Mouse (Mus musculus) cerebellum, adult 18-20 months (tissue): ENCODE data around the gene Nkrf.
"Not testable (repeated sequence)": the region's sequence is repeated elsewhere in the genome, so short reads cannot be mapped to it uniquely, and the experiment has no call there.

Source experiments
- DNase-seq, 2 experiments: peaks; one replicate each; pipeline ENCODE4 v3.0.0; 2021

The Nkrf gene

DNA sequence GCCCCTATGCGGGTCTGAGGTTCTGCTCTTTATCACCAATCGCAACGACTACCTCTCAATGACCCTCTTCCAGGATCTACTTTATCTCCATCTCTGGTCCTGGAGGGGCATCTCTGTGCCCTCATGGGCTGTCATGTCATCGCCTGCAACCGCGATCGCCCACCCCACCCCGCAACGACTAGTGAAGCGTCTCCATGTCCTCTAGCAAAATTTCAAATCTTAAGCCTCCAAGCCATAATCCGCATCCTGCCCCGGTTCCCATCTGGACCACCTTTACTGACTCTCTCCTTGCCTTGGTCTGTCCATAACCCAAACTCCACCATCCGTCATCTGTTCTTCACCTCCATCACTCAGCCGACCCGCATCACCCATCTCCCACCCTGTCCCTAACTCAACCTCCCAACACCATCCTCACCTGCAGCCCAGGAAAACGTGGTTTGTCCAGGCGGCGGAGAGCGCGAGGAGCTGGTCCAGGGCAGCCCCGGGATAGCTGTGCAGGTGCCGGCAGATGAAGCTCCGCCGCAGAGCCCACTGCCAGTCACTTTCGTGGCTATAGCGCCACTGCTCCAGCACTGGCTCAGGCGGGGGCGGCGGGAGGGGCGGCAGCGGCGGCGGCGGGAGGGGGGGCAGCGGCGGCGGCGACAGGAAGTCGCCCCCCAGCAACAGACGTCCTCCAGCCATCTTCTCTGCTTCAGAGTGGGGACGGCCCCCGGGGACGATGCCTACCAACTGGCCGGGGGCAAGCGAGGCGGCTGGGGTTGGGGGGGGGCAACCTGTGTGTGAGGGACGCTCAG, at the start of gene Nkrf:
TSS of gene Nkrf (minus strand) at position 579 of the 794 bp plus-strand sequence.
- peak; percentile 39 to 56 for DNase-seq

DNA sequence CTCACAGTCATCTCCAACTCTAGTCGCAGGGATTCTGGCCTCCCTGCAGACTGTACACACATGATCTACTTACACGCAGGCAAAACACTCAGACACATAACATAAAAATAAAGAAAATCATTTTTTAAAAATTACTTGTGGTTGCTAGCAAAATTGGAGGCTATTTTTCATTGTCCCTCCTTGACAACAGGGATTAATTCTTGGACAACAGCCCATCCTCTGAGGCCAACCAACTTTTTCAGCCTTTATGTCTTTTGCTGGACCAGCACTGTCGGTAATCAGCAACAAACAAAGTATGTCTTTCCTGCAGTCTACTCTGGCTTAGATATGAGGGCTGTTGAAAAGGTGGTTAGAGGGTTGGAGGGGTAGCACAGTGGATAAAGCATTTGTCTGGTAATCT, 38.4 kb upstream of the Nkrf start:
- no peak for DNase-seq

DNA sequence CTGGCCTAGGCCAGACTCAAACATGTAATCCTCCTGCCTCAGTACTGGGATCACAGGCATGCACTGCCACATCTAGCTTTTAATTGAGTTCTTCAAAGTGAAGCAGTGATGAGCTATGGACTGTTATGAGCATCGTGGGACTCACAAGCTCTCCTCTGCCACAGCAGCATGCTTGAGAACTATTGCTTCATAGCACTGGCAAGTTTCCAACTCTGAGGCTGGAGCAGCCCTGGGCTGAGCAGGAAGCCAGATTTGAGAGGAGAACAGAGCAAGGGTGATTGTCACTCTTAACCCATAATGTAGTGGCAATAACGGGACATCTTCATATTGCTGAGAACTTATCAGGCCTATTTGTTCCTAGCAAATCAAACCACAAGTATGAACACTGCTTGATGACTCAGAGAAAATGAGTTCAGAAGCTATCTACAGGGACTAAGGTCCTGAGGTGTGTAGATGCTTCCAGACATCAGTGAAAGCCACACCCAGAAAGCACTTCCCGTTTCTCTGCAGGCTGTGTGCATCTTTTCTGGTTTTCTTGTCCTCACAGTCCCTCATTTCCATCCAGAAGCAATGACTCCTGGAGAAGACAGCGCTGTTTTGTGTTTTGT, 37.2 kb upstream of the Nkrf start:
- peak; percentile 36 to 42 for DNase-seq

DNA sequence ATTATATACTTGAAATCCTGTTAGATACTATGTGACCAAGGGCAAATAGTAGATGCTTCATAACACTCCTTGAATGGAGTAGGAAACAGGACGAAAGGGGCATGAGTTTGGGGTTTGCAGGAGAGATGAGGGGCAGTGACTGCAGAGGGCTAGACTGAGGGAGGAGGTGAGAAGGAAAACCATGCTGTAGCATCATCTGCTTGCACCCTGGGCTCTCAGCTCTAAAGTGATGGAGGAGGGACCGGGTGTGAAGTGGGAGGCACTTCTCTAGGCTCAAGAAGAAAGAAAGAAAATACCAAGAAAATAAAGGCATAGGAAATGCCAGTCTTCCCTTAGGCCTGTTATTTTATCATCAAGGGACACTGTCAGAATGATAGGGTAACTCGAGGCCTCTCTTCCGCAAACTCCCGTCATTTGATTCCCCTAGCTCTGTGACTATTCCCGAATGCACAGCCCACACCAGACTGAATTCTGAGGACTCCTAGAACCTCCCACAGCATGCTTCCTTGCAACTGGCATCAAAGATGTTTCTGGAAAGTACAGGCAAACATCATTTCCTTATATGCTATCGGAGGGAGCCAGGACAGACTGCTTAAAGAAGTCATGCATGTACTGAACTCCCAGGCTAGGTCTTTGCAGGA, 32.7 kb upstream of the Nkrf start:
- no peak for DNase-seq

DNA sequence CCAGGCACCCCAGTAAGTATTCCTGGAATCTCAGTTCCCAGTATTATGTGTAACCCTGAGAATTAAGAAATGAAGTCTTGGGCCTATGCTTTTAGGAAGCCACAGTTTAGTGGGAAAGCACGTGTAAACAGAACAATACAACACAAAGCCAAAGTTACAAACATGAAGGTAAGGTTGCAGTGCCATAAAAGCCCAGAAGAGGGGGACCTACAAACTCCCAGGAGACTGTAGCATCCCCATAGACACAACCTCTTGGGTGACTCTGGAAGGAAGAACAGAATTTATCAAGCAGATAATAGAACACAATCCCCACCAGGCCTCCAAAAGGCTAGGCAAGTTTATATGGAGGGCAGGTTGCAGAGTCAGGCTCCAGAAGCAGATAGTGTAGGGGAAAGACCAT, 27.9 kb upstream of the Nkrf start:
- no peak for DNase-seq

DNA sequence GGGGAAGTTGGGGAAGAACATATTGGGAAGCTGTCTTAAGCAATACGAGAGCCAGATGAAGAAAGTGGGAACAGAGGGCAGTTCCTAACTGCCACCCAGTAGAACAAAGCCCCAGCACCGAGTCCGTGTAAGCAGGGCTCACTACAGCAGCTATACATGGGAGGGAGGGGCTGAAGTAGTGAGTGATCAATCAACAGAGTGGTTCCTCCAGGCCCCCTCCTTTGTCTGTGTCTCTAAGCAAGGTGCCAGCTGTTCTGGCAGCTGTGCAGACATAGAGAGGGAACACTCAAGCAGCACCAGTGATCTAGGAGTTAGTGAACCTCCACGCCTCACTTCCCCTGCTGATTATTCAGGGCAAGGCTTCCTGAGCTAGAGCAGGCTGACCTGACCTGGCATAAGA, 27.0 kb upstream of the Nkrf start:
- DNase-seq, result no peak

DNA sequence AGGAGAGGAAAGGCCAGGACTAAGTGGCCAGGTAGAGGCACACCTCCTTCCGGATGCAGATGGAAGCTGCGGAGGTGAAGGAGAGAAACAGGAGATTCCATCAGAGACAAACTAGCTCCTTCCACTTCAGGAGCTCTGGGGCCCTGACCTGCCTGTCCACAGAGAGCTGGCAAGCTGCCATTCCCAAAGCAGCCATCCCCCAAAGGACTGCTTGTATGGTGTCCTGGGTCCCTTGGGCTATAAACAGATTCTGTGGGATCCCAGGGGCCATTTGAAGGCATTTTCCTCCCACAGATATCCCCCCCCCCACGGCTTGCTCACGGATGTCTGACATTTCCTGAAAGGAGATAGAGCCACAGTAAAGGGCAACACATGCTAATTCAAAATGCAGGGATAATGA, 26.1 kb upstream of the Nkrf start:
- DNase-seq, result no peak

DNA sequence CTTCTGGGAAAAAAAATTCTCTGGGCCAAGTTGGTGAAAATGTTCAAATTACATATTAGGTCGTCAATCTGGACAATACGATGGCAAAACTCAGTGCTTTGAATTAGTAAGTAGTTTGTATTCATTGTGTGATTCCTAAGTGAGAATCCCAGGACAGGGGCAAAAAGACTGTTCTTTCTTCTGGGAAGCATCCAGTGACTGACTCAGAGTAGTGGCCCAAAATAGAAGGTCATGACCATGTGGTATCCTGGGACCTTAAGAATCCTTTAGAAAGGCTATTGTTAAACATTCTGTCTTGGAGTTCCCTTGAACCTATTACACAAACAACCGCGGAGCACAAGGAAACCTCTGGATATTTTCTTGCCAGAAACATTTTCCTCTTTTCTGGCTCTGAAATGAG, 18.6 kb upstream of the Nkrf start:
- DNase-seq, result no peak

DNA sequence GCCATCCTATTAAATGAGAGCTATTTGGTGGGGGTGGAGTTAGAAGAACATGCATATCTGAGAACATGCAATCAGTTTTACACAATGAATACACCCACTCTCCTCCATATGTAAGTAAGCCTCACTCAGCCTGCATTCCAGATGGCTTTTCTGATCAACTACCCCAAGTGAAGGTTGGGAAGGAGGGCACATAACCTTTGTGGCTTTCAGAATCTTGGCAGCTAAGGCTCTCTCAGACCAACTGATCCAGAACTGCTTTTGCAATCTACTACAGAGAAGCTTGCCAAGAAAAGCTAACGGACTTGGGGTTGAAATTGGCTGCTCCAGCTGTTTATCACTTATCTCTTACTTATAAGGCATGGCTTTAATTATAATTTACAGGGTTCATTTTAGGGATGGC, 15.1 kb upstream of the Nkrf start:
- DNase-seq, result no peak

DNA sequence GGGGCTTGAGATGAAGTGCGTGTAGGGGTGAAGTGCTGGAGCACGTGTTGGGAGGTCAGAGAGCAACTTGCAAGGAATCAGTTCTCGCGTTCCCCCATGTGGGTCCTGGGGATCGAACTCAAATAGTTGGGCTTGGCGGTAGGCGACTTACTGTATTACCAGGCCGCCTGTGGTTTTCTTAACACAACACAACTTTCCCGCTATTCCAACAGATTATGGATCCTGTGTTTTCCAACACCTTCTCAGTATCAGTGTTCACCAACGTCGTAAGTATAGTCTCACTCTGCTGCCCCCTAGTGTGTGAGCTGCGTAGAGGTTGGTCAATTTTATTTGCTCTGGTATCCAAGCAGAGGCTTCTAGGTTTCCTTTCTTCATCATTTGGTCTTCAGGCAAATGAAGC, 8.6 kb upstream of the Nkrf start:
- peak; percentile 52 to 62 for DNase-seq

DNA sequence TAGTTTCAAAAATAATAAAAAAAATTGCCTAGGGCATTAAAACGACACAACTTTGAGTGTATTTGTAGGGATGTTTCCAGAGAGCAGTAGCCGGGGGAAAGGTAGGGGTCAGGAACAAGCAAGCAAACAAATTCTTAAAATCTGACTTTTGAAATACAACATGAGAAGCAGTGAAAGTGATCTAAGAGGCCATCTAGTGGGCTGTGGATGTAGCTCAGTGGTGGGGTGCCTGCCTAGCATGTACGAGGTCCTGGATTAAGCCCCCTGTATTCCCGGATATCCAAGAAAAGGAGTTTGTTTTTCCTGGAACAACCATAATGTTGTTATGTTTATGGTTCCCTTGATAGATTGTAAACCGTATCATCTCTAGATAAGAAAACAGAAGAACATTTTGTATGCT, 3.8 kb upstream of the Nkrf start:
- no peak for DNase-seq

DNA sequence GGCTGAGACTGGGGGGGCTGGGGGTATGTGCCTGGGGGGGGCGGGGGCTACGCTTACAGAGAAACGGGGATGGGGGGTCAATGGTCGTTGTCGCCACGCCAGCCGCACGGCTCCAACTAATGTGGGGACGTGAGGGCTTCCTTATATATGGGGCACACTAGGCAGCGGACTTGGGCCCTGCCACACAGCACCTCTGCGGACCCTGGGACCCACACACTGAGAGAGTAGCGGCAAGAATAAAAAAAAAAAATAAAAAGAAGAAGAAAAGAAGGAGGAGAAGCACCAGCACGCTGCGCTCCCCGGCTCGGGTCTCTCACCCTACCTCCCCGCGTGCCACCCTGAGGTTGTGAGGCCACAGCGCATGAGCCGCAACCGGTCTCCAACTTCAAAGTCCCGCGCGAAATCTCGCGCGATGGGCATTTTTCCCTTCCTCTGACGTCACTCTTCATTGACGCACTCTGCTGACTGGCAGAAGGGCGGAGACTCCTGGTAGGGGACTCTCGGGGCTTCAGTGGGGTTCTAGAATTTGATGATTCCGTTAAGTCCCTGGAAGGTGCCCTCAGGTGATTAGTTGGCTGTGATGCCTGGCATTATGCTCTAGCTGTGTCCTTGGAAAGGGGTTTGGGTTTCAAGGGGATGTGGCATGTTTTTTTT, 543 bp upstream of the Nkrf start:
- peak; percentile 90 for DNase-seq

DNA sequence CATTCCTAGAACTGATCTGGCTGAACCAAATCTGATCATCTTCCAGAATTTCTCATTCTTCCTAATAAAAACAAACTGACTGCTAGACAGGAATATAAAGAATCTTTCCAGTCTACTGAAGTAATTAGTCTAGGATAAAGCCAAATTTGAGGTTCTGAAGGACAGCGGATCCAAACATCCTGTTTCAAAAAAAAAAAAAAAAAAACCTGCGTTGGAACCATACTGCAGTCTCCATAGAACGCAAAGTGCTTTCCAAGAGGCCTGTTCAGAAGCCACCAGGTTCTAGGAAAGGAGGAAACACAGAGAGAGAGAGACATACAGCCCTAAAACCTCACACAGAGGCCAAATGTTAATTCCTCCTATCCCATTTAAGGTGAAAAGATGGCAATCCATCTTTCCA, 1.0 kb downstream of the Nkrf start:
- no peak for DNase-seq

DNA sequence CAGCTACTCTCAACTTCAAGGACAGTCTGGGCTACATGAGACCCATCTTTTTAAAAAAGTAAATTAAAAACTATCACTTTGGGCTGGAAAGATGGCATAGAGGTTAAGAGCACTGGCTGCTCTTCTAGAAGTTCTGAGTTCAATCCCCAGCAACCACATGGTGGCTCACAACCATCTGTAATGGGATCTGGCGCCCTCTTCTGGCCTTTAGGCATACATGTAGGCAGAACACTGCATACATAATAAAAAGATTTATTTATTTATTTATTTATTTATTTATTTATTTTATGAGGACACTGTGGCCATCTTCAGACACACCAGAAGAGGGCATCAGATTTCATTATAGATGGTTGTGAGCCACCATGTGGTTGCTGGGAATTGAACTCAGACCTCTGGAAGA, 3.8 kb downstream of the Nkrf start:
- DNase-seq, result not testable (repeated sequence)

DNA sequence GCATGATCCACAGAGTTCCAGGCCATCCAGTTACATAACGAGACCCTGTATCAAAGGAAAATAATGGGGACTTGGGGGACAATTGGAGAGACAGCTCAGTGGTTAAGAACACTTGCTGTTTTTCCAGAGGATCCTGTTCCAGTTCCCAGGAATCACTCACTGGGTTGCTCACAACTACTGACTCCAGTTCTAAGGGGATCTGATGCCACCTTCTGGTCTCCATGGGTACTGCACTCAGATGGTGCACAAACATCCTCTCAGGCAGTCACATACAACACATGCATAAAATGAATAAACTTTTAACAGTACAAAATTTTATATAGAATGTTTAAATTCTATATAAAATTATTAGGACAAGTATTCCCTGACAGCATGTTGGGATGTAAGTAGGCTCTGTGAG, 18.0 kb downstream of the Nkrf start:
- DNase-seq, result no peak

DNA sequence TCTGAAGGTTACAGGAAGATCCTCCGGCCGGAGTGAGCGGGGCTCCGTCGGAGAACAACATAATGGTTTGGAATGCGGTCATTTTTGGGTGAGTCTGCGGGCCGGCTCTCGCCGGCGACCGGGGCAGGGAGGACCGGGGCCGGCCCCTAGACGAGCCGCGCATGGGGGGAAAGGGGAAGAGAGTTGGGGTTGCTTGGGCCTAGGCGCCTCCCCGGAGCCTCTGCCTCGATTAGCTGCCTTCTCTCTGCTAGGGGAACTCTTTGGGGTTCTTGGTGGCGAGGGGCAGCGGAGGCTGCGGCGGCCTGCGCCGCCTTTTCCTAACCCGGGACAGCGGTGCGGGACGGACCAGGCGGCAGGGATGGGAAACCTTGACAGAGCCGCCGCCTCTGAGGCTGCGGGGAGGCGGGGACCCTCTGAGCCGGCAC, 28.0 kb downstream of the Nkrf start:
- peak in 1 of 2 experiments; percentile 8 for DNase-seq

DNA sequence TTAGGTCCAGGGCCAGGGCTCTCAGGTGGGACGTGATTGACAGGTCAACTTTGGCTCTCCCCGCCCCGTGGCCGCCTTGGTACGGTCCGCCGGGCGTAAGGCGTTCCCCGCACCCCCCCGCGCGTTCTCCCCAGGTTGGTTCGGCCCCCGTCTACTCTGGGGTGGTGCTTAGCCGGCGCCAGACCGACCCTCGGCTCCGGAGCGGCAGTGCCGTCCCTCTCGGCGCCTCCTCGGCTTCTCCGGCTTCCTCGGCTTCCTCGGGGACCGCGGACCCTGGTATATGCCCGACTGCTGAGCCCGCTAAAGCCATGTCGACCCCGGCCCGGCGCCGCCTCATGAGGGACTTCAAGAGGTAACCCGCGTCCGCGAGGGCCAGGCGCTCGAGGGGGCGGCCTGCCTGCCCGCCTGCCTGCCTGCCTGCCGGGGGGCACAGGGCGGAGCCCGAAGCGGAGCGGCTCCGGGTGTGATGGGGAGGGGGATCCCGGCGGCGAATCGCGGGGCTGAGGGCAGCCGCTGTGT, 28.5 kb downstream of the Nkrf start:
- DNase-seq, result peak; percentile 89

DNA sequence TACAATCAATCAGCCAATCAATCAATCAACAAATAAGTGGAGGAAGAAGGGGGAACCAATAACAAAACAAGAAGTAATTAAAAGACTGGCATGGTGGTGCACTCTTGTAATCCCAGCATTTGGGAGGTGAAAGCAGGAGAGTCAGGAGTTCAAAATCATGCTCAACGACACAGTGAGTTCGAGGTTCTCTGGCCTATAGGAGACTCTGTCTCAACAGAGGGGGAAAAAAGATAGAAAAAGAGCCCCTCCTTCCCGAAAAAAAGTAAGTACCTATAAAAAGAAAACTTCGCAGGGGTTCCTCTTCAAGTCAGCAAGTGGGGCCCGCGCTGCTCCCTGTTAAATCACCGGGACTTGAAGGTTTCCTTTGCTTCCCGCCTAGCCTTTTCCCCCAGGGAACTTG, 28.9 kb downstream of the Nkrf start, which contains the start of the genes Ube2a and C330007P06Rik:
TSS of gene Ube2a (plus strand) at position 136 of the 400 bp plus-strand sequence.
TSS of gene C330007P06Rik (minus strand) at position 347 of the 400 bp plus-strand sequence.
- DNase-seq, result no peak

DNA sequence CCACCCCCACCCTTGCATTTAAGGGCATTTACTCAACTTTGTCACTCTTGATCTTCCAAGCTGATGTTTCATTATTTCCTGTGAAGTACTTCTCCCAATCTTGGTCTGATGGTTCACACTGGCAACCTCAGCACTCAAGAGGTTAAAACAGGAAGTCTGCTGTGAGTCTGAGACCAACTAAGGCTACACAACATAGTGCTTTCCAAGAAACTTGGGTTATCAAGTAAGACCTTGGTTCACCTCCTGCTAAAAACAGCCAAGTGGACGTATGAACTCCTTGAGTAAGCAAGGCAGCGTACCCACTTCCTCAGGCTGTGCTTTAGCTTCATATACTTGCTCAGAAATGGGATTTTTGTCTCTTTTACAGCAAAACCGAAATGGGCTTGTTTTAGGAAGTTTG, 32.3 kb downstream of the Nkrf start:
- DNase-seq, result no peak

DNA sequence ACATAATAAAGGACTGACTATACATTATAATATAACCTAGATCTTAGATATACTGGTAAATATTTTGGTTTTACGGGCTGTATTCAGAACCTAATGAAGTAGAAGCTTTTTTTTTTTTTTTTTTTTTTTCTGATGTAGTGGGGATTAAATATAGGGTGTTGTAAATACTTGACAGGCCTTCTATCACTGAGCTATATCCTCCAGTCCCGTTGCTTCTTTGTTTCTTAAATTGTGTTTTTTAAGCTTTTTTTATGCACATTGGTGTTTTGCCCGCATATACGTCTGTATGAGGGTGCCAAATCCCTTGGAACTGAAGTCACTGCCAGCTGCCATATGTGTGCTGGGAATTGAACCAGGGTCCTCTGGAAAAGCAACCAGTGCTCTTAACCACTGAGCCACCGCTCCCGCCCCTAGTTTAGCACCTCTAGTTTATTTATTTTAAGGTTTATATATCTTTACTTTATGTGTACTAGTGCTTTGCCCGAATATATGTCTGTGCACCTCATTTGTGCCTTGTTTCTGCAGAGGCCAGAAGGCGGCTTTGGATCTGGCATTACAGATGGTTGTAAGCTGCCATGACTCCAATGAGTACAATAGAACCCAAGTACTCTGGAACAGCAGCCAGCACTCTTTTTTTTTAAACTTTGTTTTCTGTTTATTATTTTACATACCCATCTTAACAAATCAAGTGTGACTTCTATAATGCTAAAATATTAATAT, 37.9 kb downstream of the Nkrf start:
- no peak for DNase-seq

DNA sequence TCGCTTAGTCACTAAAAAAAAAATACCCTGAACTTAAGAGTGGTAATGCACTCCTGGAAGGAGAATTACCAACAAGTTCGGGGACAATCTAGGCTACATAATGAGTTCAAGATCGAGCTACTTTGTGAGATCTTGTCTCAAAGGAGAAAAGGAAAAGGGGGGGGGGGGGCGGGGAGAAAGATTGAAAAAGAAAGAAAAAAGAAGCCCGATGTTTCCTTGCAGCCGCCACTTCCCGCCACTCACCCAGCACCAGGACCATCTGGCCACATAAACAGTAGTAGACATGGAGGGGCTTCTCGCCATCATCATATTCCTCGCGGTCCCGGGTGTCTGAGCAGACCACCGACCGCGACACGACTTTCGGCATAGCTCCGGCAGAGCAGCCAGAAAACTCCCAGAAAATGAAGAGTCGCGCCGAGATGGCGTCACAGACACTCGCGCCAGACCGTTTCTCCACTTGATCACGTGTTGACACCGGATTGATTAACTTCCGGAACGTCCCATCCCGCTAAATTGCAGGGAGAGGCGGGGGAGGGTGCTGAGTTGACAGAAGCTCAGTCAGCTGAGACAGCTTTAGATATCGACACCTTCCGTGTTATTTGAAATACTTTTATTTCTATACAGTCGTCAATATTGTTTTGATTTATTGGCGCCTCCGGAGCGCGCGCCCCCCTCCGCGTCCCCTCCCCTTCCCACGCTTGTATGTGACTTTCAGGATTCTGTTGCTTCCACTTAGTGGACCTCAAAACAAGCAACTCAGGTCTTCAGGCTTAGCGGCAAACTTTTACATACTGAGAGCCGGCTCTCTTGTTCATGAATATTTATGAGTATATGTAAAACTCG, 38.7 kb downstream of the Nkrf start:
- peak; percentile 82 to 85 for DNase-seq

DNA sequence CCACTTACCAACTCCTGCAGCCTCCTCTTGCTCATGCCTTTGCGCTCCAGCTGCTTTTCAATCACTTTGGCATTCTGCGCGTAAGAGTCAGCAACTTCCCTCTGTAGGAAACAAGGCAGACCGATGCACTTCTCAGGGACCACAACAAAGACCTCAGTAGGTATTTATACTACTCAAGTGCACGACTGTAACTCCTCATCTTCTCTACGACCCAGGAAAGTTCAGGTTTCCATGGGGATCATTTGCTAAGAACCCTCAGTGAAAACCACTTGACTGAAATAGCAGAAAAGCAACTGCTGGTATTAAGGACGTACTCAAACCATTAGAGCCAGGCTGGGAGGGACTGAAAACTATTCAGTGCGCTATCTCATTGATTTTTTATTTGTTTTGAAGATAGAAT, 50.1 kb downstream of the Nkrf start:
- no peak for DNase-seq
